Mouse (Mus musculus) ES-E14 (cell line): Measurements from ENCODE around the gene Gm29609.

Experiments
- CHD2 ChIP-seq: IDR thresholded peaks from 2 replicates; pipeline ENCODE4 v1.6.1; 2014; ENCODE audit warnings: mild to moderate bottlenecking, low read depth, low read length, inconsistent platforms
- HCFC1 ChIP-seq: IDR thresholded peaks from 2 replicates; pipeline ENCODE4 v1.6.1; 2012; ENCODE audit warnings: low read length, inconsistent platforms, borderline replicate concordance; ENCODE audit not compliant: insufficient read depth
- MAFK ChIP-seq: IDR thresholded peaks from 2 replicates; pipeline ENCODE4 v1.6.1; 2014; ENCODE audit warnings: mild to moderate bottlenecking, low read depth, low read length, inconsistent platforms; ENCODE audit not compliant: insufficient read depth
- ZC3H11A ChIP-seq: IDR thresholded peaks from 2 replicates; pipeline ENCODE4 v1.6.1; 2012; ENCODE audit warnings: low read depth, mild to moderate bottlenecking, inconsistent platforms, low read length, borderline replicate concordance
- ZNF384 ChIP-seq: IDR thresholded peaks from 2 replicates; pipeline ENCODE4 v1.6.1; 2012; ENCODE audit warnings: low read depth, low read length, inconsistent platforms

DNA sequence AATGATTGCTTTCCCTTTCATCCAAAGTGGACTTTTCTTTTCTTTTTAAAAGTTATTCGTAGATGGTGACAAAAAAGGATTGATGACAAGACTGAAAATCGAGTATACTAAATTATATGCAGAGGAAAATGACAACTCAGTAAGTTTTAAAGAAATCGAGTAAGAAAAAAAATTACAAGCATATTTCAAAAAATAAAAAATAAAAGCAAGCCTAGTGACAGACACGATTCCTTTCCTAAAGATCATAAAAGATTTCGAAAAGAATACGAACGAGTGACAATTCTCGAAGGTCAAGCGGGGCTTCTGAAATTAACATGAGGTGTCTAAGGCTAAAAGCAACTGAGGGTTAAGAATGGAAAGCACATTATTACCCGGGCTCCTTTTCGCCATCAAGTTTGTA, 39.8 kb upstream of the Gm29609 start:
- TF ChIP-seq ZNF384: no peak
- TF ChIP-seq MAFK: no peak
- no peak for TF ChIP-seq CHD2
- no peak for TF ChIP-seq HCFC1
- no peak for TF ChIP-seq ZC3H11A
